Mouse (Mus musculus) lung, adult 2 months (tissue): ENCODE results near the gene Pafah2.

Source experiments
- CTCF ChIP-seq: fragments of 200-500 bp; IDR thresholded peaks from 2 replicates; pipeline ENCODE4 v1.5.1; 2011; ENCODE audit warnings: mild to moderate bottlenecking, low read length, control low read depth; ENCODE audit not compliant: insufficient read depth
- POLR2A ChIP-seq: fragments of 200-500 bp; IDR thresholded peaks from 2 replicates; pipeline ENCODE4 v1.6.1; 2011; ENCODE audit warnings: low read depth, mild to moderate bottlenecking, control low read depth, low read length, borderline replicate concordance; ENCODE audit errors: extremely low read depth

GRCm38 (mm10) chr4:134461252-134461651 is 65.1 kb downstream of the Pafah2 start:
- no peak for TF ChIP-seq CTCF
- no peak for TF ChIP-seq POLR2A
